Mouse (Mus musculus): ENCODE measurements around the gene Sppl2b.
A peak's percentile ranks its signal among the peaks of the same experiment; 100 is the strongest.

Sppl2b gene

DNA sequence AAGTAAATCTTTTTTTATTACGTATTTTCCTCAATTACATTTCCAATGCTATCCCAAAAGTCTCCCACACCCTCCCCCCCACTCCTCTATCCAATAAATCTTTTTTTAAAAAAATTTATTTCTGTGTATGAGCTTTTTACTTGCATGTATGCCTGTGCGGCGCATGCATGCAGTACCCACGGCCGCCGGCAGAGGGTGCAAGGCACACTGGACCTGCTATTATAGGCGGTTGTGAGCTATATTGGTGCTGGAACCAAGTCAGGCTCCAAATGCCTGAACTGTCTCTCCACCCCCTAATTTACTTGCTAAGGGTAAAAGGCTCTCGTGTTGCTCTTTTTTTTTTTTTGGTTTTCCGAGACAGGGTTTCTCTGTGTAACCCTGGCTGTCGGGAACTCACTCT lies 26.2 kb downstream of the Sppl2b start:
- H3K27me3 ChIP-seq (ENCODE audit: control insufficient read depth, insufficient read depth, low read length, poor library complexity, severe bottlenecking), result 0 out of 2 replicates have a peak, but pooled peaks cover 1% of the 10 kb centered on the region
- DNase-seq (ENCODE audit: low read depth, low spot score), result peak; percentile 88
- no peaks in the 10 kb centered on the region for H3K36me3 ChIP-seq (ENCODE audit: control insufficient read depth, insufficient read depth, low read length, poor library complexity, severe bottlenecking)

DNA sequence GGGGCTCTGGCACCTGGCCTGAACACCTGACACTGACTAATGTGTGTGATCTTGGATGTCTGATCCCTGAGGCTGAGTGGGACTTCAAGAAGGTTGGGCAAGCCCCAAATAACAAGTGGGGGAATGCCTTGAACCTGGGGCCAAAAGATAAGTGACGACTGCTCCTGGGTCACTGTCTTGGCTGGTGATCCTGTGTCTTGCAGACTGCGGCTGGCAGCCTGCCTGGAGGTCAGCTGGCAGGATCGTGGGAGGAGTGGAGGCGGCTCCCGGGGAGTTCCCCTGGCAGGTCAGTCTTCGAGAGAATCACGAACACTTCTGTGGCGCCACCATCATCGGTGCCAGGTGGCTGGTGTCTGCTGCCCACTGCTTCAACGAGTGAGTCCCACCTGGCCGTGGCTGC lies 32.1 kb downstream of the Sppl2b start:
- H3K36me3 ChIP-seq (ENCODE audit: control insufficient read depth, insufficient read depth, low read length, poor library complexity, severe bottlenecking), result no peaks in the 10 kb centered on the region
- DNase-seq (ENCODE audit: low read depth, low spot score), result no peak
- H3K27me3 ChIP-seq (ENCODE audit: control insufficient read depth, insufficient read depth, low read length, poor library complexity, severe bottlenecking), result no peaks in the 10 kb centered on the region

DNA sequence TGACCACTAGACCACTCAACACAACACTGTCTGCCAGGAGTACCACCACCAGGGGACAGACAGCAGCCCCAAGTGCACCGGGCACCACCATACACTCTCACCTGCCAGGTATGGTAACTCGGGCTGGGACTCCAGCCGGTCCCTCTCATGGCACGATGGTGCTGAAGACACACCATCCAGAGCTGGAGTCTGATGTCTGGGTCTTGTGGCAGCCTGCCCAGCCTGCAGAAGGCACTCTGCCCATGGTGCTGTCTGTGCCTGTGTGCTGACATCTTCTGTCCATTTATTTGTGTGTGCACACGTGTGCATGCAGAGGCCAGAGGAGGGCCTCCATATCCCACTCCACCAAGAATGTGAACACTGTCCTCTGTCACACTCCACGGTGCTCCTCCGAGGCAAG lies 40.0 kb downstream of the Sppl2b start:
- no peak for DNase-seq (ENCODE audit: low read depth, low spot score)
- Histone ChIP-seq H3K36me3 (ENCODE audit: control insufficient read depth, insufficient read depth, low read length, poor library complexity, severe bottlenecking) (peaks cover 3% of the 10 kb centered on the region; the same call in 1 of the 2 replicates), H3K27me3 (ENCODE audit: control insufficient read depth, insufficient read depth, low read length, poor library complexity, severe bottlenecking) (no peaks in the 10 kb centered on the region)

DNA sequence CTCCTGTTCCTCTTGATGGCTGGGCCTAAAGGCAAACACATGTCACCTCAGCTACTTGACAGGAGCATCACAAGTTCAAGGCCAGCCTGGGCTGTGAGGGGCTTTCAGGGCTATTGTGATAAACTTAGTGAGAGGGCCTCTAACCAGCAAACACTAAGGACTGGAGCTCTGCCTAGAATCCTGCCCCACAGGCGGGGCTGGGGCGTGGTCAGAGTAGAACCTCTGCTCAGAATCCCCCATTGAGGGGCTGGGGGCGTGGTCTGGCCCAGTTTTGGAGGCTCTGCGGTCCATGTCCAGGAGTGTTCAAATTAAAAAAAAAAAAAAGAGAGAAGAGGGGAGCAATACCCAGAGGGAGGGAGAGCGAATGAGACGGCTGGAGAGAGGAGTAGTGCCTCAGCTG lies 40.6 kb downstream of the Sppl2b start:
- no peaks in the 10 kb centered on the region for H3K27me3 ChIP-seq (ENCODE audit: control insufficient read depth, insufficient read depth, low read length, poor library complexity, severe bottlenecking)
- peaks cover 3% of the 10 kb centered on the region; the same call in 1 of the 2 replicates for H3K36me3 ChIP-seq (ENCODE audit: control insufficient read depth, insufficient read depth, low read length, poor library complexity, severe bottlenecking)
- DNase-seq (ENCODE audit: low read depth, low spot score), result no peak

DNA sequence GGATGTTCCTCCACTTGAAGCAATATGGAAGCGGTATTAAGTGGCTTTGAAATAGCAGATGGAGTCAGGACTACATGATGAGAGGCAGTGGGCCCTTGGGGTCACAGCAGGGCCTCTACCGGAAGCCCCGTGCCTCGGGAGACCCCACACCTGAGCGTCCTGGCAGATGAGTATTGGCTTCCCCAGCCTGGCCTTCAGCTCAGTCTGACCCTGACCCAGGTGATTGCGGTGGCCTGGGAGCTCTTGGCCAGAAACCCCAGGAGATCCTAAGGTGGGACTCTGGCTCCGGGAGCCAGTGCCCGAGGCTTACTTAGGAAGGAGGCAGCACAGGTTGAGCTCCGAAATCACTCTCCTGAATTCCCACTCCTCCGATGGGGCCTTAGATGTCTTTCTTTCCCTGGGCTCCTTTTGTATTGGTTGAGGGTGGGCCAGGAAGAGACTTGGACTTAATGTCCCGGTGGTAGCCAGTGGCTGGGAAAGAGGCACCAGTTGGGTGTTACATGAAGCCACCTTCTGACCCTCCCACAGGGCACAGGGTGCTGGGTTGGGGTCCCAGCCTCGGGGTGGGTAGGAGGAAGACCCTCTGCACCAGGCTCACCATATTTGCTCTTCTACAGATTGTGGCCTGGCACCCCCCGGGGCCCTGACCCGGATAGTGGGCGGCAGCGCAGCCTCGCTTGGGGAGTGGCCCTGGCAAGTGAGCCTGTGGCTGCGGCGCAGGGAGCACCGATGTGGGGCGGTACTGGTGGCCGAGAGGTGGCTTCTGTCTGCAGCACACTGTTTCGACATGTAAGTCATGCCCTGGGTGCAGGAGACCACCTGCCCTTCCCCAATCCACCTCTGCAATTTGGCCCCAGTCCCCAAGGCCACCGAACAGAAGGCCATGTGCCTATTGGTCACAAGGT lies 41.8 kb downstream of the Sppl2b start:
- no peak for DNase-seq (ENCODE audit: low read depth, low spot score)
- Histone ChIP-seq H3K36me3 (ENCODE audit: control insufficient read depth, insufficient read depth, low read length, poor library complexity, severe bottlenecking) (peaks cover 3% of the 10 kb centered on the region; the same call in 1 of the 2 replicates), H3K27me3 (ENCODE audit: control insufficient read depth, insufficient read depth, low read length, poor library complexity, severe bottlenecking) (no peaks in the 10 kb centered on the region)

DNA sequence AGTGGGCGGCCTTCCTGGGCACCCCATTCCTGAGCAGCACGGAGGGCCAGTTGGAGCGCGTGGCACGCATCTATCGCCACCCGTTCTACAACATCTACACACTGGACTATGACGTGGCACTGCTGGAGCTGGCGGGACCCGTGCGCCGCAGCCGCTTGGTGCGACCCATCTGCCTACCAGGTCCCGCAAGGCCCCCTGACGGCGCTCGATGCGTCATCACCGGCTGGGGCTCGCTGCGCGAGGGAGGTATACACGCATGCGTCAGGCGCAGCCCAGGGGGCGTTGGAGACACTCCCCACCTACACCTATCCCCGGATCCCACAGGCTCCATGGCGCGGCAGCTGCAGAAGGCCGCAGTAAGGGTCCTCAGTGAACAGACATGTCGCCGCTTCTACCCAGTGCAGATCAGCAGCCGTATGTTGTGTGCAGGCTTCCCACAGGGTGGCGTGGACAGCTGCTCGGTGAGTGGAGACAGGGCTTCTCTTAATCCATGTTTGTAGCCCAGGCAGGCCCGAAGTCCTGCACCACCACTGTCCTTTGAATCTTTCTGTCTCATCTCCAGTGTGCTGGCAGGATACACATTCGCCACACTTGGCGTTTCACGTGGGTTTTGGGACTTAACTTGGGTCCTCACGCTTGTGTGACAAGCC lies 42.9 kb downstream of the Sppl2b start:
- peaks cover 3% of the 10 kb centered on the region; the same call in 1 of the 2 replicates for H3K36me3 ChIP-seq (ENCODE audit: control insufficient read depth, insufficient read depth, low read length, poor library complexity, severe bottlenecking)
- no peaks in the 10 kb centered on the region for H3K27me3 ChIP-seq (ENCODE audit: control insufficient read depth, insufficient read depth, low read length, poor library complexity, severe bottlenecking)
- DNase-seq (ENCODE audit: low read depth, low spot score), result no peak

DNA sequence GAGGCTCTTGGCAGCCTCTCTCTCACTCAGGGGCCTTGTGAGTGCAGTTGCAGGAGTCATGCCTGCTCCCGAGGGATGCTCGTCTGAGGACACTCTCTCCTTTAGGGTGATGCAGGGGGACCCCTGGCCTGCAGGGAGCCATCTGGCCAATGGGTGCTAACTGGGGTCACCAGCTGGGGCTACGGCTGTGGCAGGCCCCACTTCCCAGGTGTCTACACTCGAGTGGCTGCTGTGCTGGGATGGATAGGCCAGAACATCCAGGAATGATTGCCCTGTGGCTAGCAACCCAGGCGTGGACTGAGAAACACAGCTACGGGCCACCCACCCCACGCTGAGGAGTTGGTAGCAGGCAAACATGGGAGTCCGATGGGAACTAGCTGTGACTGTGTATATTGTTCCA lies 44.0 kb downstream of the Sppl2b start:
- DNase-seq (ENCODE audit: low read depth, low spot score), result no peak
- Histone ChIP-seq H3K36me3 (ENCODE audit: control insufficient read depth, insufficient read depth, low read length, poor library complexity, severe bottlenecking) (peaks cover 3% of the 10 kb centered on the region; the same call in 1 of the 2 replicates), H3K27me3 (ENCODE audit: control insufficient read depth, insufficient read depth, low read length, poor library complexity, severe bottlenecking) (no peaks in the 10 kb centered on the region)

DNA sequence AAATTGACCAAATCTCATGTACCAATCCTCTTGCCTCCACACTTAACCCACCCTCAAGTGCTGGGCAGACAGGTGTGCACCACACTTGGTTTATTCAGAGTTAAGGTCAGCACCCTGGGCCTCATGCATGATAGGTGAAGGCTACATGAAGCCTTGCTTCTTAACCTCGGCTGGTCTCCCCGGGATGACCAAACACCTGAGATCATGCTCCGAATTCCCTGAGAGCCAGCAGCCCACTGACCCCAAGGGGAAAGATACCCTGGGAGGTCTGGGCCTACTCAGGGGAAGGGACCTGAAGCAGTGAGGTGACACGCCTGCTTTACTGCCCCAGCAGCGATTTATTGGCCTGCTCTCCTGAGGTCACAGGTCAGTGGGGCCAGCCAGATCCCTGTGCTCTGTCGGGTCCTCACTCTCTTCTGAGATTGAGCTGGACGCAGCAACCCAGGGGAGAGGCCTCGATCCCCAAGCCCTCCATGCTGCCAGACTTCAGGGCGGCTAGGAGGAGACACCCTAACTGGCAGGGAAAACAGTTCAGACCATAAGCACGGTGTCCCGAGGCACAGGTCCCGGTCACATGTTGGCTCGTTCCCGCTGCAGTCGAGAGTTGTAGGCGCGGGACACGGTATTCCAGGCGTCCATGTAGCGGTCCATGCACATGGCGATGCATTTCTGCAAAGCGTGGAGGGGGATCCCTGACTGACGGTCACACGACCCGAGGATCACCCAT lies 44.7 kb downstream of the Sppl2b start:
- peaks cover 3% of the 10 kb centered on the region; the same call in 1 of the 2 replicates for H3K36me3 ChIP-seq (ENCODE audit: control insufficient read depth, insufficient read depth, low read length, poor library complexity, severe bottlenecking)
- peak; percentile 19 for DNase-seq (ENCODE audit: low read depth, low spot score)
- no peaks in the 10 kb centered on the region for H3K27me3 ChIP-seq (ENCODE audit: control insufficient read depth, insufficient read depth, low read length, poor library complexity, severe bottlenecking)

DNA sequence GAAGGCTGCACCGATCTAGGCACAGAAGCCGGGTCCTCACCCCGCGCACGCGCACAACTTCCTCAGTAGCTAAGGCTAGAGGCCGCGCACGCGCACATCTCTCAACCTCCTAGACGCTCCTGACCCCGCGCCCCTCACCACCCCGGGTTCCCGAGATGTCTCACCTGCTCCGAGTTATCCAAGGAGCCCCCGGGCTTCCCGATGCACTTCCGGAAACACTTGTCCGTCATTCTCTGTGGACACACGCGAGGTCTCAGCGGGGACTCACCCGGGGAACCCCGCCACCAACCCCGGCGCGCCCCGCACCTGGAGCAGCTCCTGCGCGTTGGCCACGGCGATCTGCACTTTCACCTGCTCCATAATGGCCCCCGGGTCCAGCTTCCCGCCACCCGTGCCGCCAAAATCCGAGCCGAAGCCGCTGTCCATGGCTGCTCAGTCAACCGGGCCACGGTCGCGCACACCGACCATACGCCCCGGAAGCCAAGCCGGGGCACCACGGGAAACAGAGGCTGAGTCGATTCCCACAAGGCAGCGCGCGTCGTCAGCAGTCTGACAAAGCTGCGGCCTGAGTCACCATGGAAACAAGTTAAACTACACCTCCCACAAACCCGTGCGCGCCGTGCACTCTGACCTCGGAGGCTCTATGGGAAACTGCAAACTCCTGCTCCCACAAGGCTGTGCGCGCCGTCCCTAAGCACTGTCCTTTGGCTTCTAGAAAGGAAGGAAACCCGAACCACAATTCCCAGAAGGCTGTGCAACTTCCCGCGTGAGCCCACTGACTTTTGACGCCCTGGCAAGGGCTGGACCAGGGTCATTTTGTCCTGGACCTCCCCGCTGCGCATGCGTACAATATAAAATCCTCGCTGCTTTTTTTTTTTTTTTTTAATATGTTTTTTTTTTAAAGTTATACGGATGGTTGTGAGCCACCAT lies 45.5 kb downstream of the Sppl2b start, which contains the start of gene Timm13:
Timm13 (minus strand) TSS at position 652 of the 930 bp plus-strand sequence.
- Histone ChIP-seq H3K36me3 (ENCODE audit: control insufficient read depth, insufficient read depth, low read length, poor library complexity, severe bottlenecking) (peaks cover 3% of the 10 kb centered on the region; the same call in 1 of the 2 replicates), H3K27me3 (ENCODE audit: control insufficient read depth, insufficient read depth, low read length, poor library complexity, severe bottlenecking) (no peaks in the 10 kb centered on the region)
- peak; percentile 99 for DNase-seq (ENCODE audit: low read depth, low spot score)

DNA sequence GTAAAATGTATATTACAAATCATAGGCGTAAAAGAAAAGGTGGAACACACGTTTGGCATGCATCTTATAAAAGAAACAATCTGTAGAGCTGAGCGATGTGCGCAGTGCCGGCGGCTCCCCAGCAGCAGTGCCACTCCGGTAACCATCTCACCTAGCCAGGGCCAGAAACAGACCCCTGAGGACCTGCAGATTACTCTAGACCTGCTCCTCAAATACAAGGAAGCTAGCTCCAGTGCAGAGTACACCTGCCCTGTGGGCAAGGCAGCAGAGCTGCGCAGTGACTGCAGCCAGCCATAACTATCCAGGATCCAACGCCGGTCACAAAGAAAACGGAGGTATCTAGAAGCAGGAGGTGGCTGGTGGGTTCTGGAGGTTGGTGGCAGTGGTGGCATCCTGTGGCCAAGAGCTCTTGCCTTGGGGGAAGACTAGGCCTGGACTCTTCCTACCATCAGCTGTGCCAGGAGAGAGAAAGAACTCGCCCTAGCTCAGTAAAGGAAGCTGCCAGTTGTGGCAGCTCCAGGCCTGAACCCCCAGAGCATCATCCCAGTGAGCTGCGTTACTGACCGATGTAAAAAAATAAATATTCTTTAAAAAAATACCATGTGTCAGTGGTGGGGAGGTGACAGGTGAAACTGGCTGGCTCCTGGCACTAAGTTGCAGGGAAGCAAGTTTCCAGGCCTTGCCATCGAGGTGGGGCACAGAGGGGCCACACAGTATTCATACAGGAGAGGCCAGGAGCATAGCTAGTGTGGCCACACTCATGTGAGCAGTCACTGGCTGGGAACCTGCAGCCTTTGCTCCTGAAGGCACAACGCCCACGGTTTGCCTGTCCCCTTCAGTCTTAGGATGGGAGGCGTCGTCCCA lies 46.6 kb downstream of the Sppl2b start:
- Histone ChIP-seq H3K36me3 (ENCODE audit: control insufficient read depth, insufficient read depth, low read length, poor library complexity, severe bottlenecking) (peaks cover 3% of the 10 kb centered on the region; the same call in 1 of the 2 replicates), H3K27me3 (ENCODE audit: control insufficient read depth, insufficient read depth, low read length, poor library complexity, severe bottlenecking) (no peaks in the 10 kb centered on the region)
- peak; percentile 23 for DNase-seq (ENCODE audit: low read depth, low spot score)

DNA sequence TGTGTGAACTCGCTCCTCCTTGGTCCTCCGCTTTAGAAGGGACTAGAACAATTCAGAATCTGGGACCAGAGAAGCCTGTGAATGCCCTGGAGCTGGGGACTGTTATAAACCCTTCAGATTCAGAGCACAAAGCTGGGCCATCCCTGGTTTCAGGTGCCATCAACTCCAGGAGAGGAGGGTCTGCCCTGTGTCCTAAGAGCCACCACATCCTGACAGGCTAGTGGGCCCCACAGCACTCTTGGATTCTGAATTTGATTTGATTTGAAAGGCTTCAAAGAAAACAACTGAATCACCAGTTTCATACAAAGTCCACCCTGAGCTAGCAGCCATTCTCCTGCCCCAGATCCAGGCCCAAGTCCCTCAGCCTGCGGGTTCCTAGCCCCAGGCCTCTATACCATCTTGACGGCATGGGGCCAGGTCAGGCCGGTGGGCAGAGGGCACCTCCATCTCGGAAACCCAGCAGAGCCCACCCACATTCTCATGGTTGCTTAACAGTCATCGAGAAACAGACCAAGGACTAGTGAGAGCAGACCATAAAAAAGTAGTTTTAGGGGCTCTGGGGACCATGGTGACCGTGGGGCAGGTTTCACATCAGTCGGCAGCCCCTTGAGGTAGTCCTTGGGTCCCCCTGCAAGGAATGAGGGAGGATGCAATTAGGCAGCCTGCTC lies 47.3 kb downstream of the Sppl2b start:
- Histone ChIP-seq H3K27me3 (ENCODE audit: control insufficient read depth, insufficient read depth, low read length, poor library complexity, severe bottlenecking) (no peaks in the 10 kb centered on the region), H3K36me3 (ENCODE audit: control insufficient read depth, insufficient read depth, low read length, poor library complexity, severe bottlenecking) (peaks cover 3% of the 10 kb centered on the region; the same call in 1 of the 2 replicates)
- no peak for DNase-seq (ENCODE audit: low read depth, low spot score)

DNA sequence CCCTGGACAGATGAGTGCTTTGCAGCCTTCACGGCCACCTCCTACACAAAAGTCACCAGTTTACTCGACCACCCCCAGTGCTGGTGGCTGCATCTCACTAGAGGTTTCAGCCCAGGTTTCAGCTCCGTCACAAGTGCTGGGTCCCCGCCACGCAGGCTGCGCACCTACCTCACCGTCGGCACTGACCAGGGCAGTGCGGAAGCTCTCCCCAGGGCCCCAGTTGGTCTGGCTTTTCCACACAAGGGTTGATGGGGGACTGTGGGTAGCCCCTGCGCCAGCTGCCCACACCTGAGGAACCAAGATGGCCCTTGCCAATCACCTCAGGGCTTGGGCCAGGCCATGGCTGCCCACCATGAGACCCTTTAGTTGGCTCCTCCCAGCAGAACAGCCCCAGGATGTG lies 48.2 kb downstream of the Sppl2b start:
- Histone ChIP-seq H3K36me3 (ENCODE audit: control insufficient read depth, insufficient read depth, low read length, poor library complexity, severe bottlenecking) (peaks cover 3% of the 10 kb centered on the region; the same call in 1 of the 2 replicates), H3K27me3 (ENCODE audit: control insufficient read depth, insufficient read depth, low read length, poor library complexity, severe bottlenecking) (no peaks in the 10 kb centered on the region)
- no peak for DNase-seq (ENCODE audit: low read depth, low spot score)
